Mouse (Mus musculus) megakaryocyte, embryonic 14.5 days (primary cell): ENCODE measurements around the gene Galnt2. TPM values are rescaled to one million over a fixed set of nuclear protein-coding genes. Genes with fewer than 3 reads are reported as not detected.

Source experiments
- H3K27me3 ChIP-seq: replicated peaks from 2 replicates; pipeline ENCODE3; 2012; ENCODE audit warnings: inconsistent platforms
- H3K36me3 ChIP-seq: replicated peaks from 2 replicates; pipeline ENCODE3; 2012; ENCODE audit warnings: low read length, inconsistent platforms, mixed read lengths
- H3K4me1 ChIP-seq: 2 replicates; pipeline ENCODE4 v1.6.1; 2012; ENCODE audit warnings: inconsistent platforms
- H3K4me3 ChIP-seq: replicated peaks from 2 replicates; pipeline ENCODE3; 2012; ENCODE audit warnings: moderate library complexity, mild to moderate bottlenecking, inconsistent platforms
- H3K9me3 ChIP-seq: 2 replicates; pipeline ENCODE4 v1.6.1; 2012; ENCODE audit warnings: inconsistent platforms
- FLI1 ChIP-seq: IDR thresholded peaks from 2 replicates; pipeline ENCODE4 v1.6.1; 2012; ENCODE audit warnings: low read length, inconsistent platforms, mixed read lengths
- GATA1 ChIP-seq: IDR thresholded peaks from 3 replicates; pipeline ENCODE4 v1.6.1; 2012; ENCODE audit warnings: mixed read lengths, low read length, inconsistent platforms, borderline replicate concordance
- polyA plus RNA-seq: library from polyadenylated mRNA; stranded (reverse); fragments of >175 nt; gene quantifications from 2 replicates; pipeline ENCODE4 v1.2.3, GENCODE M21; 2012; ENCODE audit warnings: low replicate concordance; ENCODE audit not compliant: insufficient read depth

Gene Galnt2
- polyA plus RNA-seq, 1 experiment = 143 TPM

DNA sequence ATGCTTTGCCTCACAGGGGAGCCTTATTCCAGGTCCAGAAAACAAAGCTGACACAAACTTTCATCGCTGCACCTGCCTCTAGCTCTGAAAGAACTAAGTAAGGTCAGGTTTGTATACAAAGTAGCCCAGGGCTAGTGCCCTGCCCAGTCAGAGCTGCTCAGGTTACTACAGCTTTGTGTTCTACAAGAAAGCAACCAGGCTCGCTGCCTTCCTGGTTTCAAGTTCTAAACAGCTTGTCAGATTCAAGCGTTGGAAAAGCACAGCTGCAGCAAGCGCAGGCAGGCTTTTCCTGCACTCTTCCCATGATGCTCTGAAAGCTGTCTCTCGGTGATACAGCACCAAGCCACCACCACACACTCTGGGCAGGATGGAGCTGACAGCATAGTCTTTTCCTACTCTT, 34.4 kb upstream of the Galnt2 start:
- Histone ChIP-seq H3K9me3 (peaks cover 21% of the 10 kb centered on the region), H3K4me1 (peaks cover 35% of the 10 kb centered on the region), H3K4me3 (no peak overlapping the region), H3K36me3 (no peaks in the 10 kb centered on the region), H3K27me3 (peaks cover 82% of the 10 kb centered on the region)
- TF ChIP-seq FLI1 (no peak), GATA1 (no peak)

GRCm38 (mm10) chr8:124198230-124198629, 33.0 kb upstream of the Galnt2 start:
- H3K4me3 ChIP-seq = no peak overlapping the region
- TF ChIP-seq FLI1 (no peak), GATA1 (no peak)
- H3K4me1 ChIP-seq = peaks cover 31% of the 10 kb centered on the region
- H3K36me3 ChIP-seq = no peaks in the 10 kb centered on the region
- H3K27me3 ChIP-seq = peaks cover 83% of the 10 kb centered on the region
- peaks cover 21% of the 10 kb centered on the region for H3K9me3 ChIP-seq

GRCm38 (mm10) chr8:124200400-124200799, 30.8 kb upstream of the Galnt2 start:
- peaks cover 20% of the 10 kb centered on the region for H3K9me3 ChIP-seq
- H3K4me3 ChIP-seq = no peak overlapping the region
- peaks cover 33% of the 10 kb centered on the region for H3K4me1 ChIP-seq
- H3K27me3 ChIP-seq = peaks cover 77% of the 10 kb centered on the region
- H3K36me3 ChIP-seq = no peaks in the 10 kb centered on the region
- TF ChIP-seq FLI1 (no peak), GATA1 (no peak)

DNA sequence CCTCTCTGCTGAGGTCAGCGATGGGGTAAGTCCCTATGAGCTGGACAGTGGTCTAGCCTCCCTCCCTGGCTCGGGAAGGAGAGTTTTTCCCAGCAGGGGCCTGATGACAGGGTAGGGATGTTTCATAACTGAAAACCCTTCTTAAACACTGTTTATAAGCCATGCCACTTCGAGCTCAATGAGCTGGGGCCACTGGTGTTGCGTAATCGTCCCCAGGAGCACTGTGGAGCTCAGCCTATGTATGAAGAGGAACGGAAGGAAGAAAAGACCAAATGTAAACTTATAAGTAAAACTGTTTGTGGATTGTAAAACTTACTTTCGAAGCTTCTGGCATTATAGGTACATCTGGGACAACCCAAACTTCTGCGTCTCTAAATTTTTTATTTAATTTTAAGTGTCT, 29.5 kb upstream of the Galnt2 start:
- Histone ChIP-seq H3K4me1 (peaks cover 23% of the 10 kb centered on the region), H3K27me3 (peaks cover 77% of the 10 kb centered on the region), H3K4me3 (no peak overlapping the region), H3K36me3 (no peaks in the 10 kb centered on the region), H3K9me3 (peaks cover 26% of the 10 kb centered on the region)
- TF ChIP-seq FLI1 (no peak), GATA1 (no peak)

- TF ChIP-seq GATA1 (no peak), FLI1 (no peak)
- H3K4me3 ChIP-seq = no peak overlapping the region
- H3K27me3 ChIP-seq = peaks cover 71% of the 10 kb centered on the region
- peaks cover 19% of the 10 kb centered on the region for H3K9me3 ChIP-seq
- H3K4me1 ChIP-seq = peaks cover 14% of the 10 kb centered on the region; the same call in 1 of the 2 replicates
- H3K36me3 ChIP-seq = no peaks in the 10 kb centered on the region
Measured at GRCm38 (mm10) chr8:124202895-124203294, 28.3 kb upstream of the Galnt2 start.

GRCm38 (mm10) chr8:124204001-124204601, 27.1 kb upstream of the Galnt2 start:
- no peak for TF ChIP-seq FLI1
- no peak for TF ChIP-seq GATA1
- H3K4me1 ChIP-seq = peaks cover 14% of the 10 kb centered on the region
- H3K27me3 ChIP-seq = peaks cover 60% of the 10 kb centered on the region
- no peaks in the 10 kb centered on the region for H3K36me3 ChIP-seq
- H3K9me3 ChIP-seq = peaks cover 14% of the 10 kb centered on the region
- no peak overlapping the region for H3K4me3 ChIP-seq

DNA sequence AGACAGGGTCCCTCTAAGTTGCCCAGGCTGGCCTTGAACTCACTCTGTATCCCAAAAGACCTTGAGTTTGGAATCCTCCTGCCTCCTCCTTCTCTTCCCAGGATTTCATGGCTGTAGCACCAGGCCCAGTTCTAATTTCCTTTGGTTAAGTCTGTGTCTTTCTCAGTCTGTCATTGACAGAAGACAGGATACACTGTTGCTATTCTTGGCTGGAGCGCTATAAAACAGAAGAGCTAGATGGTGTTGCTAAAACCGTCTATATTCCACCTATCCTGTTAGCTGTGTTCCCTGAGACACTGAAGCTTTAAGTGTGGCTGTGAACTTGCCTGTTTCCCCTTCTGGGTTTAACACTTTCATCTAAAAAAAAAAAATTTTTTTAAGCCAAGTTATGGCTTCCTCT, 19.0 kb upstream of the Galnt2 start:
- H3K9me3 ChIP-seq = 0 out of 2 replicates have a peak, but pooled peaks cover 4% of the 10 kb centered on the region
- H3K4me3 ChIP-seq = no peak overlapping the region
- TF ChIP-seq GATA1 (no peak), FLI1 (no peak)
- H3K27me3 ChIP-seq = peaks cover 47% of the 10 kb centered on the region
- H3K36me3 ChIP-seq = no peaks in the 10 kb centered on the region
- peaks cover 28% of the 10 kb centered on the region for H3K4me1 ChIP-seq

DNA sequence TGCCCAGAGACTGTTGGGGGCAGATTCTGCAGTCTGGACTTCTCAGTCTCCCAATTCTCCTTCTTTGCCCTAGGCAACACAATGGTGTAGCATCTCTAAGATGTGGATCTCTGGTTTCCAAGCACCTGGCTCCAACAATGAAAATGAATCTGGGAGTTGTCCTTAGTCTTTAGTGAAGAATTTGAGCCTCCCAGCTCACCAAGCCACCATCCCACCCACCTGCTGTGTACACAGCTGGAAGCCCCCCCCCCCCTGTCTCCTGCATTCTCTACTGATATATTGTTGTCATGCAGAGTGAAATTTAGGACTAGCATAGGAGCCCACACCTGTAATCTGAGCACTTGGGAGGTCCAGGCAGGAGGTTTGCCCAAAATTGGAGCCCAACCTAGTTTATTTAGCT, 14.2 kb upstream of the Galnt2 start:
- TF ChIP-seq FLI1 = no peak
- no peak for TF ChIP-seq GATA1
- Histone ChIP-seq H3K27me3 (peaks cover 52% of the 10 kb centered on the region), H3K4me3 (no peak overlapping the region), H3K9me3 (no peaks in the 10 kb centered on the region), H3K36me3 (no peaks in the 10 kb centered on the region), H3K4me1 (peaks cover 34% of the 10 kb centered on the region)

DNA sequence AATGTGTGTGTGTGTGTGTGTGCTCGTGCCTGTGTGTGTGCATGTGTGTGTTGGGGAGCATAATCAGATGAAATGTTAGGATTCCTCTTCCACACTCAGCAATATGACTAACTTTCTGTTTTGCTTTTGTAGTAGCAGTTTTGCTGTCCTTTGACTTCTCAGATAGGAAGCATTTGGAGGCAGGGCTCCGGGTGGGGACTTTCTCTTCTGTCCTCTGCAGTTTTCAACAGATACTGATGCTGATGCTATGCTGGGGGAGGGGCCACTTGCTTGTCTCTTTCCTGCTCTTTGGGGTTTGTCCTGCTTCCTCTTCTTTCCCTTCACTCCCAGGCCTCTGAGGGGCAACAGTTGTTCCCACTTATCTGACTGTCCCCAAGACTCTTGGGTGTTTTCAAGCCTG, 1.3 kb upstream of the Galnt2 start:
- H3K4me3 ChIP-seq = peak overlapping the region; percentile 86
- peaks cover 85% of the 10 kb centered on the region for H3K4me1 ChIP-seq
- no peak for TF ChIP-seq FLI1
- no peak for TF ChIP-seq GATA1
- peaks cover 20% of the 10 kb centered on the region for H3K36me3 ChIP-seq
- peaks cover 2% of the 10 kb centered on the region for H3K27me3 ChIP-seq
- no peaks in the 10 kb centered on the region for H3K9me3 ChIP-seq

DNA sequence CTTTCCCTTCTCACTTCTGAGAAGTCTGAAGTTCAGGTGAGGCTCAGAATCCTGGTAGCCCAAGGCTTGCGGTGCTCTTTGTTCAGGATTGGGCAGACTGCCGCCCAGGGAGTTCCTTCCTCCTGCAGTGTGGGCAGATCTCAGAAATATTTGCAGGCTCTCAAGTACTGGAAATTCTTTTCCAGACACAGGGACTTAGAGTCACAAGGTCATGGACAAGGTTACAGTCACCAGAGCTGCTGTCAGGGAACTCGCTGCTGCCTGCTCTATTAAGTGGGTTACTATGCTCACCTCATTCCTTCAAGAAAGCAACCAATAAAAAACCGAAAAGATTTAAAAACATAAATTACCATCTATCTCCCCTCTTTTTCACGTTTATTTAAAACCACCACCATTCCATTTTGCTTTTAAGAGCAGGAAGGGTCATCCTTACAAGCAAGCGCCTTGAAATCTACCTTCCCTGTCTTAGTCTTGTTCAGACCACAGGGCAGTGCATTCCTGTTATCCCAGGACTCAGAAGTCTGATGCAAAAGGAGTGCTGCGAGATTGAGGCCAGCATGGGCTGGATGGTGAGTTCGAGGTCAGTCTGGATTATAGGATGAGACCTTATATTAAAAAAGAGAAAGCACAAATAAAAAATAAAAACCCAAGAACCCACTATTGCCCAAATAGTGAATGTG, 555 bp upstream of the Galnt2 start:
- H3K4me1 ChIP-seq = peaks cover 89% of the 10 kb centered on the region
- H3K4me3 ChIP-seq = peak overlapping the region; percentile 99
- H3K9me3 ChIP-seq = no peaks in the 10 kb centered on the region
- TF ChIP-seq GATA1 = no peak
- TF ChIP-seq FLI1 = no peak
- H3K27me3 ChIP-seq = no peaks in the 10 kb centered on the region
- H3K36me3 ChIP-seq = peaks cover 27% of the 10 kb centered on the region
